Mouse (Mus musculus) right cerebral cortex, adult 18-20 months (tissue): ENCODE results near the gene Erlin1.

Experiments
- DNase-seq: peaks from one replicate; pipeline ENCODE4 v3.0.0; 2022; ENCODE audit warnings: mixed read lengths

Gene Erlin1

GRCm38 (mm10) chr19:43998101-43998500, 71.5 kb downstream of the Erlin1 start:
- peak; percentile 78 for DNase-seq

- DNase-seq: no peak
These were observed 74.2 kb downstream of the Erlin1 start for GRCm38 (mm10) chr19:43995427-43995826.

- no peak for DNase-seq
These were observed 77.1 kb downstream of the Erlin1 start for GRCm38 (mm10) chr19:43992464-43992863.

GRCm38 (mm10) chr19:43990362-43990761, 79.2 kb downstream of the Erlin1 start:
- no peak for DNase-seq

GRCm38 (mm10) chr19:43986069-43986794, 83.4 kb downstream of the Erlin1 start, which contains the start of gene Cpn1:
Cpn1 (minus strand) TSS chr19:43986556.
- DNase-seq: no peak
